Mouse (Mus musculus) inflammation-experienced regulatory T-cells (primary cell): Measurements from ENCODE around the gene Xirp1. TPM values are rescaled to one million over a fixed set of nuclear protein-coding genes. Genes with fewer than 3 reads are reported as not detected.

Experiments
- polyA plus RNA-seq, 2 experiments: library from polyadenylated mRNA; unstranded; fragments of 100-300 nt; shearing (Covaris generic); gene quantifications; one replicate each; pipeline ENCODE4 v1.2.1; 2017

Gene Xirp1
- polyA plus RNA-seq: under 1 TPM in 1 of 2 experiments, not detected in 1; 0.04 TPM

GRCm38 (mm10) chr9:120023086-120023811, at the start of gene Xirp1:
Gene Xirp1, minus strand, starts transcription at chr9:120023598.

GRCm38 (mm10) chr9:120069779-120070178, 46.4 kb upstream of the Xirp1 start, which contains the start of gene Cx3cr1:
Gene Cx3cr1, minus strand, starts transcription at chr9:120069879.

GRCm38 (mm10) chr9:119984536-119985011, 38.8 kb downstream of the Xirp1 start, which contains the start of gene Csrnp1:
Gene Csrnp1, minus strand, starts transcription at chr9:119984658.

Other genes with a start within 250 kb of the Xirp1 start
- gene Scn11a, start 198.1 kb downstream of the Xirp1 start, polyA plus RNA-seq: under 1 TPM; 0.73 to 0.93 TPM
- 10 to 100 TPM; 58.4 to 60.2 TPM for gene Wdr48, start 128.7 kb downstream of the Xirp1 start, polyA plus RNA-seq
- 10 to 100 TPM; 10.5 to 12.7 TPM for gene Gorasp1, start 86.0 kb downstream of the Xirp1 start, polyA plus RNA-seq
- gene Ttc21a, start 86.0 kb downstream of the Xirp1 start, polyA plus RNA-seq: under 1 TPM in 1 of 2 experiments, not detected in 1; 0.13 TPM
- 10 to 100 TPM; 54.4 to 66.2 TPM for gene Csrnp1, start 38.9 kb downstream of the Xirp1 start, polyA plus RNA-seq
- gene Cx3cr1, start 46.3 kb upstream of the Xirp1 start, polyA plus RNA-seq: under 1 TPM; 0.08 to 0.15 TPM
- 100 to 1,000 TPM in 1 of 2 experiments, 10 to 100 TPM in 1; 29.6 to 189 TPM for gene Ccr8, start 68.5 kb upstream of the Xirp1 start, polyA plus RNA-seq
- gene Slc25a38, start 86.8 kb upstream of the Xirp1 start, polyA plus RNA-seq: 10 to 100 TPM; 50.3 to 51.9 TPM
- 1,000 to 10,000 TPM; 1,278 to 1,616 TPM for gene Rpsa, start 104.1 kb upstream of the Xirp1 start, polyA plus RNA-seq
- 1 to 10 TPM in 1 of 2 experiments, not detected in 1; 2.0 TPM for gene Mobp, start 126.1 kb upstream of the Xirp1 start, polyA plus RNA-seq